In genomic region chr11:101589444-101589843, GRCm38 (mm10) we compare ENCODE assay signal across 9 mouse cellular contexts. TPM values are rescaled to one million over a fixed set of nuclear protein-coding genes. Genes with fewer than 3 reads are reported as not detected.
A peak's percentile ranks its signal among the peaks of the same experiment; 100 is the strongest.
DNase-seq lines count a peak whose midpoint lies in the region; ATAC-seq and TF ChIP-seq lines count a peak whose summit lies in the region.
"Had no signal": no experiment of that assay in that cellular context is flagged by ENCODE, and none has a peak within 500 bp of the region (broad histone marks: within the 10 kb centered on the region; RNA-seq: fewer than 3 reads in every experiment).

No protein-coding gene starts in this region.

- DNase-seq in forebrain, embryonic 14.5 days (ENCODE audit: low spot score): peak; percentile 59
- DNase-seq in A20 (ENCODE audit: low read depth, low spot score): peak; percentile 77
- peak; percentile 56 for DNase-seq in adrenal gland, postnatal 25 days
- peak; percentile 32 for DNase-seq in embryonic facial prominence, embryonic 14.5 days (ENCODE audit: low spot score)
- DNase-seq in kidney, postnatal 14 days: peak; percentile 81
- DNase-seq in lung, embryonic 14.5 days: peak; percentile 78
- peak; percentile 55 for DNase-seq in spleen, adult 12 weeks (ENCODE audit: low spot score)

- ATAC-seq in forebrain, embryonic 14.5 days: no peak
- no peak for ATAC-seq in forebrain, embryonic 15.5 days (replicated peaks)
- no peak for ATAC-seq in embryonic facial prominence, embryonic 14.5 days (ENCODE audit: low read depth)
- no peak for ATAC-seq in lung, embryonic 14.5 days (ENCODE audit: insufficient read depth)

- H3K4me1 ChIP-seq in forebrain, embryonic 14.5 days (ENCODE audit: control insufficient read depth, insufficient read depth, low read length): no peaks in the 10 kb centered on the region
- H3K4me1 ChIP-seq in forebrain, embryonic 15.5 days: no peaks in the 10 kb centered on the region
- no peaks in the 10 kb centered on the region for H3K4me1 ChIP-seq in embryonic facial prominence, embryonic 14.5 days (ENCODE audit: control insufficient read depth, insufficient read depth, low read length)
- no peaks in the 10 kb centered on the region for H3K4me1 ChIP-seq in lung, embryonic 14.5 days (ENCODE audit: insufficient read depth)

- TF ChIP-seq CTCF in lung, embryonic 14.5 days (IDR thresholded peaks at IDR 0.05; ENCODE audit: low read depth): peak; percentile 79

- no peaks in the 10 kb centered on the region for H3K27me3 ChIP-seq in forebrain, embryonic 14.5 days (replicated peaks; ENCODE audit: control insufficient read depth, insufficient read depth, low read length)
- H3K27me3 ChIP-seq in forebrain, embryonic 15.5 days: no peaks in the 10 kb centered on the region
- no peaks in the 10 kb centered on the region for H3K27me3 ChIP-seq in embryonic facial prominence, embryonic 14.5 days (replicated peaks; ENCODE audit: control insufficient read depth, insufficient read depth, low read length)
- H3K27me3 ChIP-seq in lung, embryonic 14.5 days (ENCODE audit: insufficient read depth, low read length): no peaks in the 10 kb centered on the region

- no peak overlapping the region for H3K4me3 ChIP-seq in forebrain, embryonic 14.5 days (ENCODE audit: low read depth, low read length)
- no peak overlapping the region for H3K4me3 ChIP-seq in forebrain, embryonic 15.5 days
- H3K4me3 ChIP-seq in embryonic facial prominence, embryonic 14.5 days (ENCODE audit: low read depth, low read length): no peak overlapping the region
- no peak overlapping the region for H3K4me3 ChIP-seq in lung, embryonic 14.5 days (ENCODE audit: low read depth, low read length)

- no peaks in the 10 kb centered on the region for H3K36me3 ChIP-seq in forebrain, embryonic 14.5 days (ENCODE audit: control insufficient read depth, insufficient read depth, low read length)
- peaks cover 4% of the 10 kb centered on the region; the same call in 1 of the 2 replicates for H3K36me3 ChIP-seq in forebrain, embryonic 15.5 days
- H3K36me3 ChIP-seq in embryonic facial prominence, embryonic 14.5 days (ENCODE audit: control insufficient read depth, insufficient read depth, low read length): no peaks in the 10 kb centered on the region
- H3K36me3 ChIP-seq in lung, embryonic 14.5 days (ENCODE audit: insufficient read depth): no peaks in the 10 kb centered on the region

- no peak overlapping the region for H3K9ac ChIP-seq in forebrain, embryonic 14.5 days (ENCODE audit: low read length)
- H3K9ac ChIP-seq in forebrain, embryonic 15.5 days (replicated peaks): no peak overlapping the region
- H3K9ac ChIP-seq in embryonic facial prominence, embryonic 14.5 days (ENCODE audit: low read depth, low read length): no peak overlapping the region
- H3K9ac ChIP-seq in lung, embryonic 14.5 days: no peak overlapping the region

- H3K27ac ChIP-seq in forebrain, embryonic 14.5 days (ENCODE audit: low read depth, low read length): no peak overlapping the region
- no peak overlapping the region for H3K27ac ChIP-seq in forebrain, embryonic 15.5 days (replicated peaks)
- H3K27ac ChIP-seq in embryonic facial prominence, embryonic 14.5 days (replicated peaks; ENCODE audit: low read depth, low read length): no peak overlapping the region
- H3K27ac ChIP-seq in lung, embryonic 14.5 days (ENCODE audit: low read depth): no peak overlapping the region

- H3K9me3 ChIP-seq in forebrain, embryonic 14.5 days (replicated peaks; ENCODE audit: control insufficient read depth, low read length): no peaks in the 10 kb centered on the region
- no peaks in the 10 kb centered on the region for H3K9me3 ChIP-seq in forebrain, embryonic 15.5 days
- H3K9me3 ChIP-seq in embryonic facial prominence, embryonic 14.5 days (ENCODE audit: control insufficient read depth, low read length): no peaks in the 10 kb centered on the region
- no peaks in the 10 kb centered on the region for H3K9me3 ChIP-seq in lung, embryonic 14.5 days (ENCODE audit: low read depth, low read length)

- H3K4me2 ChIP-seq in forebrain, embryonic 14.5 days (ENCODE audit: low read length): no peak overlapping the region
- no peak overlapping the region for H3K4me2 ChIP-seq in forebrain, embryonic 15.5 days (replicated peaks)
- no peak overlapping the region for H3K4me2 ChIP-seq in embryonic facial prominence, embryonic 14.5 days (ENCODE audit: low read depth, low read length)
- H3K4me2 ChIP-seq in lung, embryonic 14.5 days: no peak overlapping the region

- WGBS in forebrain, embryonic 14.5 days: 34% methylated on average over 5 of the region's 5 CpGs
- 29% methylated on average over 5 of the region's 5 CpGs for WGBS in forebrain, embryonic 15.5 days
- 28% methylated on average over 5 of the region's 5 CpGs for WGBS in embryonic facial prominence, embryonic 14.5 days
- WGBS in lung, embryonic 14.5 days: 27% methylated on average over 5 of the region's 5 CpGs

RNA-seq across cellular contexts. Expression of gene Tmem106a, which starts 7.4 kb away (rescaled TPM):
- polyA plus RNA-seq in forebrain, embryonic 14.5 days (2014; fragmentation: Nextera tagmentation; extraction: Ambion mirVana): 2.3 and 3.4 TPM in 2 replicates
- 2.0 and 2.3 TPM in 2 replicates for polyA plus RNA-seq in forebrain, embryonic 15.5 days (2015; fragmentation: Nextera tagmentation; extraction: Ambion mirVana)
- 11.4 and 14.1 TPM in 2 replicates for total RNA-seq in adrenal gland, postnatal 25 days (2021)
- polyA plus RNA-seq in embryonic facial prominence, embryonic 14.5 days (2014; fragmentation: Nextera tagmentation; extraction: Ambion mirVana): 5.9 and 6.5 TPM in 2 replicates
- polyA plus RNA-seq in lung, embryonic 14.5 days (2014; fragmentation: Nextera tagmentation; extraction: Ambion mirVana): 3.3 and 5.2 TPM in 2 replicates

RNA-seq across cellular contexts. Expression of gene Gm11634, which starts 9.6 kb away (rescaled TPM):
- not detected in 2 replicates for polyA plus RNA-seq in forebrain, embryonic 14.5 days (2014; fragmentation: Nextera tagmentation; extraction: Ambion mirVana)
- not detected in 2 replicates for polyA plus RNA-seq in forebrain, embryonic 15.5 days (2015; fragmentation: Nextera tagmentation; extraction: Ambion mirVana)
- not detected in 2 replicates for total RNA-seq in adrenal gland, postnatal 25 days (2021)
- polyA plus RNA-seq in embryonic facial prominence, embryonic 14.5 days (2014; fragmentation: Nextera tagmentation; extraction: Ambion mirVana): not detected in 2 replicates
- not detected in 2 replicates for polyA plus RNA-seq in lung, embryonic 14.5 days (2014; fragmentation: Nextera tagmentation; extraction: Ambion mirVana)
- total RNA-seq: layer of hippocampus, postnatal 36 days had no signal

RNA-seq across cellular contexts. Expression of gene Nbr1, which starts 37.5 kb away (rescaled TPM):
- polyA plus RNA-seq in forebrain, embryonic 14.5 days (2014; fragmentation: Nextera tagmentation; extraction: Ambion mirVana): 98.3 and 109 TPM in 2 replicates
- 116 and 130 TPM in 2 replicates for polyA plus RNA-seq in forebrain, embryonic 15.5 days (2015; fragmentation: Nextera tagmentation; extraction: Ambion mirVana)
- 156 and 164 TPM in 2 replicates for total RNA-seq in adrenal gland, postnatal 25 days (2021)
- polyA plus RNA-seq in embryonic facial prominence, embryonic 14.5 days (2014; fragmentation: Nextera tagmentation; extraction: Ambion mirVana): 63.6 and 70.6 TPM in 2 replicates
- polyA plus RNA-seq in lung, embryonic 14.5 days (2014; fragmentation: Nextera tagmentation; extraction: Ambion mirVana): 59.2 and 62.4 TPM in 2 replicates

RNA-seq across cellular contexts. Expression of gene Rdm1, which starts 37.6 kb away (rescaled TPM):
- 32.7 and 38.5 TPM in 2 replicates for polyA plus RNA-seq in forebrain, embryonic 14.5 days (2014; fragmentation: Nextera tagmentation; extraction: Ambion mirVana)
- 31.0 and 34.6 TPM in 2 replicates for polyA plus RNA-seq in forebrain, embryonic 15.5 days (2015; fragmentation: Nextera tagmentation; extraction: Ambion mirVana)
- total RNA-seq in adrenal gland, postnatal 25 days (2021): 29.9 and 37.3 TPM in 2 replicates
- 34.9 and 39.4 TPM in 2 replicates for polyA plus RNA-seq in embryonic facial prominence, embryonic 14.5 days (2014; fragmentation: Nextera tagmentation; extraction: Ambion mirVana)
- 33.1 and 33.4 TPM in 2 replicates for polyA plus RNA-seq in lung, embryonic 14.5 days (2014; fragmentation: Nextera tagmentation; extraction: Ambion mirVana)

RNA-seq across cellular contexts. Expression of gene Brca1, which starts 37.7 kb away (rescaled TPM):
- 7.9 and 8.1 TPM in 2 replicates for polyA plus RNA-seq in forebrain, embryonic 14.5 days (2014; fragmentation: Nextera tagmentation; extraction: Ambion mirVana)
- polyA plus RNA-seq in forebrain, embryonic 15.5 days (2015; fragmentation: Nextera tagmentation; extraction: Ambion mirVana): 5.6 and 7.1 TPM in 2 replicates
- 3.5 and 3.9 TPM in 2 replicates for total RNA-seq in adrenal gland, postnatal 25 days (2021)
- 10.4 and 11.3 TPM in 2 replicates for polyA plus RNA-seq in embryonic facial prominence, embryonic 14.5 days (2014; fragmentation: Nextera tagmentation; extraction: Ambion mirVana)
- polyA plus RNA-seq in lung, embryonic 14.5 days (2014; fragmentation: Nextera tagmentation; extraction: Ambion mirVana): 20.9 and 21.0 TPM in 2 replicates
